Mouse (Mus musculus): ENCODE results near the gene Fam208a.
A peak's percentile ranks its signal among the peaks of the same experiment; 100 is the strongest.

- TF ChIP-seq POLR2A (IDR thresholded peaks at IDR 0.05; ENCODE audit: borderline replicate concordance, extremely low read depth, insufficient read depth, insufficient read length, poor library complexity, severe bottlenecking): no peak
- TF ChIP-seq CTCF (IDR thresholded peaks at IDR 0.05; ENCODE audit: borderline replicate concordance, extremely low read depth, insufficient read depth, insufficient read length): peak; percentile 37; the same call in 1 of the 2 replicates
Observed at GRCm38 (mm10) chr14:27440921-27441320, 12.3 kb downstream of the Fam208a start.
